Mouse (Mus musculus): ENCODE measurements around the gene Miga2. TPM values are rescaled to one million over a fixed set of nuclear protein-coding genes. Genes with fewer than 3 reads are reported as not detected.
"Not testable (repeated sequence)": the region's sequence is repeated elsewhere in the genome, so short reads cannot be mapped to it uniquely, and the experiment has no call there.

Miga2 gene
- total RNA-seq, 2 experiments from 2014 or later, result 112 to 120 TPM

DNA sequence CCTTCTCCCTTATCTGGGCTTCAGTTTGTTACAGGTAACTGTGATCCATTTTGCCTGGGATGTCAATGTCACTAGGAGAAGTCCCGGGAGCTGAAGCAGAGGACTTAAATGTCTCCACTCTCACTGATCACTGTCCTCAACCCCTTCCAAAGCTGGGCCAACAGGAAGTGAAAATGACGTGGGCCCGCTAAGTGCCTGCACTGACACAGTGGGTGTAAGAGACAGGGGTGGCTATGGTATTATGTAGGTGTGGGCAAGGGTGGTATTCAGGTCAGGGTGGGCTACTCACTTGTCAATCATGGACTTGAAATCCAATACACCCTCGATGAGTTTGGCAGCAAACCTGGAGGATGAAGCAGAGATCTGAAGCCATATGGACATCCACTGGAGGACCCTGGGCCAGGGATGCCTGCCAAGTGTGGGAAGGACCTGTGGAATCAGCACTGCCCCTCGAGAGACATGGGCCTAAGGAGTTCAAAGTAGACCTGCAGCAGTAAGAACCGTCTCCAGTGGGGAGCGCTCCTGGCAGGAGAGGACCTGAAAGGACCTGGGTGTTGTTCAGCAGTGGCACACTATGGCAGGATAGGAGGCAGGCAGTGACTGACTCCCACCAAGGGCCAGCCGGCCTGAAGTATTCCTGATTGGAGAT is 44.5 kb downstream of the Miga2 start:
- TF ChIP-seq CTCF (conservative IDR thresholded peaks at IDR 0.05), result no peak
- no peak for DNase-seq (ENCODE audit: low spot score in 2 of 2)
- Histone ChIP-seq H3K4me3 (no peak overlapping the region), H3K27ac (no peak overlapping the region)

DNA sequence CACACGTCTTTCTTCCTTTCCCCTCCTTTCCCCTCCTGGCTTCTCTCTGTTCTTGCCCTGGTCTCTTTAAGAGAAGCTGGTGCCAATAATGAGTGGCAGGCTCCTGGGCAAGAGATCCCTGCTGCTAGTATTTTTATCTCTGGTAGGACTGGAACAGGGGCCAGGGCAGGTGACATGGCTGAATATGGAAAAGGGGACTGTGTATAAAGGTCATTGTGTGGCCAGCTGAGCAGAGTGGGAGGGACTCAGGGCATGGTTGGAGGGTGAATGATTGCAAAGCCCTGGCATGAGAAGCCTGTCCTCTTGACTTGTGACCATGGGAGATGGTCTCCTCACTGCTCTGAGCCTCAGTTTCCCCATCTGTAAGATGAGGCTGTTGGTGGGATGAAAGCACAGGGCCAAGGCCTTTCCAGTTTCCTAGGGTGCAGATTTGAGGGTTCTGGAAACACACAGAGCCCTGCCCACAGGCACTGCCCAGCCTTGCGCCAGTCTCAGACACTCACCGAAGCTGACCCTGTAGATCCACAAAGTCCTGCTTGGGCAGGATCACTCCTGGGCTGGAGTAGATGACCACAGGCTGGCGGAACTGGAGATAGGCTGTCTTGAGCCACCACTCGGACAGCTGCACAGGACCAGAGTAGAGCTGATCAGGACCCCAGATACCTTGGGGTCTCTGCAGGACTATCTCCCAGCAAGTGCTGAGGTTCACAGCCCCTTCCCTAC is 45.6 kb downstream of the Miga2 start:
- no peak for DNase-seq (ENCODE audit: low spot score in 2 of 2)
- no peak for TF ChIP-seq CTCF (conservative IDR thresholded peaks at IDR 0.05)
- Histone ChIP-seq H3K27ac (no peak overlapping the region), H3K4me3 (no peak overlapping the region)

DNA sequence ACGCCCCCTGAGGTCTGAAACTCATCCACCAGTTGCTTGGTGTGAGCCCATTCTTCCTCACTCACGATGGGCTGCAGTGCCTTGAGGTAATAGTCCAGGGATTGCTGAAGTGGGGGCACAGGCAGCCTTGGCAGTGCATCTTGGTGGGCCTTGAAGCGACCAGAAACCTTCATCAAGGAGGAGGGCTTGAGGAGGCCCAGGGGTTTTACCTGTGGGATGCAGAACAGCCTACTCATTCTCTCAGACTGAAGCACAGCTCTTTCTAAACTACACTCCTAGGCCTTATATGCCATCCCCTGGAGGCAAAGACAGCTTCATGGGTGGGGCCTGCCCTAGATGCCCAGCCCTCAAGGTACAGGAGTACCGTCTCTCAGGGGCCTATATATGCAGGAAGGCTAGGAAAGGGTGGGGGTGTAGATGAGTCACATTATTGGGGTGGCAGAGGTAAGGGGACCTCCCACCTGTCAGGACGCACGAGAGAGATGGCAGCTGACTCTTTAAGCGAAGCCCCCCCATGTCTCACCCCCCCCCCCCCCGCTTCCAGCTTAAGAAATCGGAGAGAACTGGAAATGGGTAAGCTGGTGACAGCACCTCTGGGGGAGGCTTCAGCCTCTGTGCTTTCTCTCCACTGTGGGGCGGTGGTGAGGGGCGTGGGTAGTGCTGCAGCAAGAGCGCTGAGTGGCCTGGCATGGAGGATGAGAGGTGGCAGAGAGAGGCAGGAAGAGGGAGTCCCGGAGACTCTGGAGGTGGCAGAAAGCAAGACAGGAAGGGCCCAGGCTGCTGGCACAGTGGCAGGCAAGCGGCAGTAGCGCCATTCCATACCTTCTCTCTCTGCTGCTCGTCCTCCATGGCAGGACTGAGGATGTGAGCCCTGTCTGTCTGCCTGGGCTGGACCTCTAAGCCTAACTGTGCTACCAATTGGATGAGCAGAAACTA is 49.3 kb downstream of the Miga2 start:
- peak; percentile 48 for TF ChIP-seq CTCF (conservative IDR thresholded peaks at IDR 0.05)
- peak; percentile 55 to 62 for DNase-seq (ENCODE audit: low spot score in 2 of 2)
- peak overlapping the region; percentile 93 for H3K4me3 ChIP-seq
- H3K27ac ChIP-seq, result peak overlapping the region; percentile 98

DNA sequence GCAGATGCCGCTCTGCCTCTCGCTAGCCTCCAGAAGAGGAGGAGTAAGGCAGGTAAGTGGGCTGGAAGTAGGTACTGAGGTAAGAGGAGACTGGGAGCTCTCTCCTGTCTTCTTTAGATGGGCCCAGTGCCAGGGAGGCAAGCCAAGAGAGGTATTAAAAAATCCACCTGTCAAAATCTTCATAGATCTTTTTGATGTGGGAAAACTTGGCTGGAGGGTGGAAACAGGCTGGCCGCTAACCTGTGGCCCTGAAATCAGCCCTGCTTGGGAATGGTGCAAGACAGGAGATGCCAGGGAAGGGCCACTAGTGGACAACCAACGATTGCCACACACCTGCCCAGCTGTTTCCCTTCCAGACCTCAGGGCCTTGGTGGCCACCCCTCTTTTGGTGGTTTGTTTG is 50.1 kb downstream of the Miga2 start:
- Histone ChIP-seq H3K27ac (peak overlapping the region; percentile 98), H3K4me3 (peak overlapping the region; percentile 93)
- TF ChIP-seq CTCF (conservative IDR thresholded peaks at IDR 0.05), result no peak
- DNase-seq (ENCODE audit: low spot score in 2 of 2), result no peak

DNA sequence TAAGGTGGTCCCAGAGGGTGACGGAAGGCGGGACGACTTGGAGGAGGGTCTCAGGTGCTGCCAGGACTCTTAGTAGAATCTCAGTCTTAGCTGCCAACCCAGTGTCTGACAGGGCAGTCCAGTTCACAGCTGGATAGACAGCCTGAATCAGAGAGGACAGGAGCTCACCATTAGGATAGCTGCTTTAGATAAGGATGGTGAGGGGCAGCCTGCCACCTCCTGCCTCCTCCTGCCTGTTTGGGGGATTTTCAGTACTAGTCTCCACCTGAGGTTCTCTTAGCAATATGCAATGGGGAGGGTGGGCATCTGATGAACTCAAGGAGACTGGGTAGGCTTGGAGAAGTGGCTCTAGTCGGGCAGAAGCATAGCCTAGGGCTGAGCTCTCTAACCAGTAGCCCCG is 50.6 kb downstream of the Miga2 start:
- Histone ChIP-seq H3K27ac (peak overlapping the region; percentile 98), H3K4me3 (peak overlapping the region; percentile 93)
- no peak for TF ChIP-seq CTCF (conservative IDR thresholded peaks at IDR 0.05)
- DNase-seq (ENCODE audit: low spot score in 2 of 2), result no peak

DNA sequence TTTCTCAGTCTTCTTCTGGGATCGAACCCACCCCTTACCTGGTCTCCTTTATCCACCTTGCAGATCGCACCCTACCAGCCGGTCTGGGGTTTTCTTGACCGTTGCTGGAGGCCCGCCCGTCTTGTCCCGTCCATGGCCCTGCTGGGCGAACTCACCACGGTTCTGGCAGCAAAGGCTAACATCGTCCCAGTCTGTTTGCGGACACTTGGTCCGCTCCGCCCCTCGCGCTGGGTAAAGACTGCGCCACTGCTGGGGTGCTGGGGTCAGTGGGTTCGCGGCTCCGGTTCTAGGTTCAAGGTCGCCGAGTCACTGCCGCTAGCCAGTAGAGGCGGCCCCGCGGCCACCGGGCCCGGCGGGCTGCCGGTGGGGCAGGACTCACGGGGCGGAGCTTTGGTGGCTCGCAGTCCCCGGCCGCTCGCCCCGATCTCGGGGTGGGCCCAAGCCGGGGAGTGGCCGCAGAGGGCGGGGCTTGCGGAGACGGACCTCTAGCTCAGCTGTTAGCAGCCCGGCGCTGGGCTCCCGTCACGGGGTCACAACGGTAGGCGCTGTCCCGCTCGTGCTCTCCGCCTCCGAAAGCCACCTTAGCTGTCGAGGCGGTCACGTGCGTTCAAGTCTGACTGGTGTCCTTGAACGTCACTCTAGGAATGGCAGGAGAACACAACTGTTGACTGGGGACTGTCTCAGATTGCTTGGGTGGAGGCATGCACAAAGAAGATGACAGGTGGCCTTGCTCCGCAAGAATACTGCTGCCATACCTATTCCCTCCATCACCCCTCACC is 51.3 kb downstream of the Miga2 start, which contains the start of gene Crat:
TSS of gene Crat (minus strand) at position 657 of the 779 bp plus-strand sequence.
- peak within 1 kb of the TSS; percentile 93 for H3K4me3 ChIP-seq
- TF ChIP-seq CTCF (conservative IDR thresholded peaks at IDR 0.05), result no peak; the same call in 1 of the 2 replicates
- H3K27ac ChIP-seq, result peak within 1 kb of the TSS; percentile 98
- DNase-seq (ENCODE audit: low spot score in 2 of 2), result peak; percentile 86 to 92

DNA sequence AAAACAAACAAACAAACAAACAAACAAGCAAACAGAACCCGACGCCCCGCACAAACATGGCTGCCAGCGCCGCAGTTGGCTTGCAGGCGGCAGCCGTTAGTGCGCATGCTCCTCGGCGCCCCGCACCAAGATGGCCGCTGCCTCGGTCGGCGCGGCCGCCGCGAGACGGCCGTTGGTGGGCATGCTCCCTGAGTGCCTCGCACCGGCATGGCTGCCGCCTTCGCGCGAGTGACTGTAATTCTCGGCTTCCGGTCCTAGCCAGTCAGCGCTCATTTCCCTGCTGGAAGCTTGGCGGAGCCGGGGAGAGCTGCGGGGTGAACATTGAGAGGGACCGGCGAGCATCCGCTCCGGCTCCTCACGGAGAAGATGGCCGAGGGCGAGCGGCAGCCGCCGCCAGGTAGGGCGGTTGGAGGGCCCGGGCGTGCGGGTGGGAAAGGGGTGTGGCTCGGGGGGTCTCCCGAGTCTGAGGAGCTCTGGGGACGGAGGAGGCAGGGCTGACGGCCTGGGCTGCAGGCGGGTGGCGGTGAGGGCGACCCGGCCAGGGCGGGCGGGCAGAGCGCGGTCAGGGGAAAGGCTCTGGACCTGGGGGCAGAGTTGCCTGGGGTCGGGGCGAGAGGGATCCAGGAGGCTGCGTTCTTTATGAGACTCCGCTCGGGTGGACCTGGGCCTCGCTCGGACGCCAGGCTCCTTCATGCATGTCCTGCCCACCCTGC is 52.1 kb downstream of the Miga2 start, which contains the start of gene Ptpa:
TSS of gene Ptpa (plus strand) at position 104 of the 713 bp plus-strand sequence.
- H3K4me3 ChIP-seq, result peak within 1 kb of the TSS; percentile 93
- peak within 1 kb of the TSS; percentile 98 for H3K27ac ChIP-seq
- DNase-seq (ENCODE audit: low spot score in 2 of 2), result peak; percentile 91 to 92
- no peak for TF ChIP-seq CTCF (conservative IDR thresholded peaks at IDR 0.05)

DNA sequence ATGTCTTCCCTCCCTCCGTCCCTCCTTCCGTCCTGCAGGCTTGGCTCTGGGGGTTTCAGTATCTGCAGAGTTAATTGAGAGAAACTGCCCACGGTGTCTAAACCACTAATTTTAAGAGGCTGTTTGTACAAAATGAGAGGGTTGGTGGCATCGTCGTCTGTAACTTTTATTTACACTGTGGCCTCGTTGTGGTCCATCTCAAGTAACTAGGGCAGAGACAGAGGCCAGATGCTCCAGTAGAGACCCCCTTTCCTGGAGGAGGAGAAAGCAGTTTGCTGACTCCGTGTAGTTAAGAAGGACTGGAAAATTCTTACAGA is 52.6 kb downstream of the Miga2 start:
- Histone ChIP-seq H3K4me3 (peak overlapping the region; percentile 93), H3K27ac (peak overlapping the region; percentile 98)
- no peak for DNase-seq (ENCODE audit: low spot score in 2 of 2)
- TF ChIP-seq CTCF (conservative IDR thresholded peaks at IDR 0.05), result no peak

DNA sequence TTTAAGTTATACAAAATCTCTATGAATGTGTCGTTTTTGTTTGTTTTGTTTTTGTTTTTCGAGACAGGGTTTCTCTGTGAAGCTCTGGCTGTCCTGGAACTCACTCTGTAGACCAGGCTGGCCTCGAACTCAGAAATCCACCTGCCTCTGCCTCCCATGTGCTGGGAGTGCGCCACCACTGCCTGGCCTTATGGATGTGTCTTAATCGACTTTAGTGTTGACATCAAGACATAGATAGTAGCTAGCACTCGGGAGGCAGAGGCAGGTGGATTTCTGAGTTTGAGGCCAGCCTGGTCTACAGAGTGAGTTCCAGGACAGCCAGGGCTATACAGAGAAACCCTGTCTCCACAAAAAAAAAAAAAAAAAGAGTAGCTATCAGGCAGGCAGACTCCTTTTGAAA is 53.1 kb downstream of the Miga2 start:
- H3K4me3 ChIP-seq, H3K27ac ChIP-seq: not testable (repeated sequence)

DNA sequence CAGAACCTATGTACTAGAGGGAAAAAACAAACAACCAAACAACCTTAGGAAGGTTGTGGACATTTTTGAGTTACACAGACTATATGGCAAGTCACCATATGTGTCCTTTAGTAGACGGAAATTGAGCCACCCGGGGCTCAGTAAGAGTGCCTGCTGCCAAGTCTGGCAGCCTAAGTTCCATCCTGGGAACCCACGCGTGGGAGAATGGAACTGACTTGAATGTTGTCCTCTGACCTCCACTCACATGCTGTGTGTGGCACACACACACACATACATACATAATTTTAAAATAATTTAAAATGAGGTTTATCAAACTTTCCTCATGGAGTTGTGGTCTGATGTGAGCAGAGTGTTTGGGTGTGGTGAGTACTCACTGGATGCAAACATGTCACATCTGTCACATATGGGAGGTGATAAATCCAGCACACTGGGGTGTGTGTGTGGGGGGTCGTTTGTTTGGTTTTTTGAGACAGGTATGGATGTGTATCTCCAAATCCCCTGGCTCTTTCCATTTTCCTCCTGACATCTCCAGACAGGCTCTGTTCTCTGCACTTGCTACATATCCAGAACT is 53.6 kb downstream of the Miga2 start:
- no peak overlapping the region for H3K4me3 ChIP-seq
- no peak for DNase-seq (ENCODE audit: low spot score in 2 of 2)
- TF ChIP-seq CTCF (conservative IDR thresholded peaks at IDR 0.05), result no peak
- H3K27ac ChIP-seq, result peak overlapping the region; percentile 61; the same call in 1 of the 2 replicates

More for the DNA sequence above, 53.1 kb downstream of the Miga2 start:
- not testable (repeated sequence) for DNase-seq (ENCODE audit: low spot score in 2 of 2)

DNA sequence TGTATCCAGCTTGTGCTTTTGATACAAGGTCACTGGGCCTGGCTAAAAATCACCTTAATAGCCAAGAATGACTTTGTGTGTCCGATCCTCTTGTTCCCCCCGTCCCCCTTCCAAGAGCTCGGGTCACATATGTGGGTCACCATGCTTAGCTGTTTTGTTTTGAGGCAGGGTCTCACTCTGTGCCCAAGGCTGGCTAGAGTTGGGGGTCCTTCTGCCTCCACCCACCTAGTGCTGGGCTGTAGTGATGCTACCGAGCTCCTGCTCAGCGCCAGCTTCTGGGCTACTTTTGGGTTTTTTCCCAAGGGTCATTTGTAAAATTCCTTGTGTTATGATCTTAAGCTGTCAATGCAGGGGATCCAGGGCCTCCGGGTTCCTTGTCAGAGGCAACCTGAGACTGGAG is 54.2 kb downstream of the Miga2 start:
- no peak for TF ChIP-seq CTCF (conservative IDR thresholded peaks at IDR 0.05)
- no peak for DNase-seq (ENCODE audit: low spot score in 2 of 2)
- H3K27ac ChIP-seq, result peak overlapping the region; percentile 61; the same call in 1 of the 2 replicates
- no peak overlapping the region for H3K4me3 ChIP-seq

All from layer of hippocampus, adult 2 months (tissue).